Mouse (Mus musculus) hindbrain, embryonic 10.5 days (tissue): Measurements from ENCODE around the gene Tmx4. TPM values are rescaled to one million over a fixed set of nuclear protein-coding genes. Genes with fewer than 3 reads are reported as not detected.

Experiments used
- DNase-seq: peaks from one replicate; pipeline ENCODE4 v3.0.0-alpha.2; 2017; ENCODE audit warnings: low spot score
- H3K27ac ChIP-seq: fragments of 300-500 bp; sonication (generic); 2 replicates; pipeline ENCODE4 v1.5.1; 2016; ENCODE audit warnings: mild to moderate bottlenecking, moderate library complexity
- H3K27me3 ChIP-seq: fragments of 300-500 bp; sonication (generic); 2 replicates; pipeline ENCODE4 v1.6.1; 2016; ENCODE audit warnings: mild to moderate bottlenecking; ENCODE audit not compliant: poor library complexity, insufficient read depth, severe bottlenecking
- H3K36me3 ChIP-seq: fragments of 300-500 bp; sonication (generic); 2 replicates; pipeline ENCODE4 v1.6.1; 2016; ENCODE audit warnings: mild to moderate bottlenecking, moderate library complexity
- H3K4me1 ChIP-seq: fragments of 300-500 bp; sonication (generic); replicated peaks from 2 replicates; pipeline ENCODE4 v1.6.1; 2016; ENCODE audit warnings: mild to moderate bottlenecking
- H3K4me3 ChIP-seq: fragments of 300-500 bp; sonication (generic); 2 replicates; pipeline ENCODE4 v1.5.1; 2016; ENCODE audit warnings: mild to moderate bottlenecking, moderate library complexity
- H3K9me3 ChIP-seq: fragments of 300-500 bp; sonication (generic); 2 replicates; pipeline ENCODE4 v1.6.1; 2016; ENCODE audit warnings: mild to moderate bottlenecking, moderate library complexity
- WGBS: fragments of 180-500 bp; shearing (Covaris S2); methylation state at CpG from one replicate; pipeline ENCODE4 v1.1.7; 2016; 5-methylcytosine and 5-hydroxymethylcytosine counted together
- polyA plus RNA-seq: library from polyadenylated mRNA; unstranded; fragments of >200 nt; fragmentation: Nextera tagmentation; extraction: Ambion mirVana; gene quantifications from 2 replicates; pipeline ENCODE4 v1.2.1, GENCODE M21; 2016

Gene Tmx4
- polyA plus RNA-seq, 1 experiment from 2014 or later: 31.5 TPM

DNA sequence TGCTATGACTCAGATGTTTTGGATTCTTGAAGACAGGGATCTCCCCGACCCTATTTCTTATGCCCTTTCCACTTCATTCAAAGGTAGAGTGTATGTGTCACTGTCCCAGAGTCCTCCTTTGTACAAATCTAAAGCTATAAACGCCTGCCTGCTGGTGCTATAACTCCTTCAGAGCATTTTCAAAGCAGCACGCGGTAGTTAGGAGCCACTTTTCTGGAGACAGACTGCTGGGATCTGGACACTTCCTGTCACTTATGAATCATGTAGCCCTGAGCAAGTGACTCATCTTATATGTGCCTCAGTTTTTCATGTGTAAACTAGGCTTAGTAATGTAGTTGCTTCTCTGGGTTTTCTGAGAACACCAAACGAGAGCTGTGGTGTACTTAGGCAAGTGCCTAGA, 98.8 kb downstream of the Tmx4 start:
- Histone ChIP-seq H3K4me3 (no peak overlapping the region), H3K4me1 (no peaks in the 10 kb centered on the region), H3K36me3 (no peaks in the 10 kb centered on the region), H3K27me3 (no peaks in the 10 kb centered on the region), H3K27ac (no peak overlapping the region), H3K9me3 (no peaks in the 10 kb centered on the region)
- 81% methylated on average over 5 of the region's 5 CpGs for WGBS
- no peak for DNase-seq

GRCm38 (mm10) chr2:134544321-134545065, 99.5 kb downstream of the Tmx4 start:
- H3K36me3 ChIP-seq: no peaks in the 10 kb centered on the region
- no peaks in the 10 kb centered on the region for H3K9me3 ChIP-seq
- H3K27ac ChIP-seq: no peak overlapping the region
- no peak overlapping the region for H3K4me3 ChIP-seq
- H3K27me3 ChIP-seq: no peaks in the 10 kb centered on the region
- H3K4me1 ChIP-seq: no peaks in the 10 kb centered on the region
- no peak for DNase-seq
- whole genome bisulfite sequencing: 86% methylated on average over 8 of the region's 8 CpGs

Other genes starting within 250 kb of the Tmx4 start
- not detected in 2 replicates for gene Hao1, start 89.8 kb downstream of the Tmx4 start, polyA plus RNA-seq
- 4.6 and 6.7 TPM in 2 replicates for gene Plcb1, start 141.9 kb upstream of the Tmx4 start, polyA plus RNA-seq